Mouse (Mus musculus): ENCODE results near the gene Aplp2. TPM values are rescaled to one million over a fixed set of nuclear protein-coding genes. Genes with fewer than 3 reads are reported as not detected.

The Aplp2 gene
- polyA plus RNA-seq, 1 experiment from 2014 or later: 233 TPM

DNA sequence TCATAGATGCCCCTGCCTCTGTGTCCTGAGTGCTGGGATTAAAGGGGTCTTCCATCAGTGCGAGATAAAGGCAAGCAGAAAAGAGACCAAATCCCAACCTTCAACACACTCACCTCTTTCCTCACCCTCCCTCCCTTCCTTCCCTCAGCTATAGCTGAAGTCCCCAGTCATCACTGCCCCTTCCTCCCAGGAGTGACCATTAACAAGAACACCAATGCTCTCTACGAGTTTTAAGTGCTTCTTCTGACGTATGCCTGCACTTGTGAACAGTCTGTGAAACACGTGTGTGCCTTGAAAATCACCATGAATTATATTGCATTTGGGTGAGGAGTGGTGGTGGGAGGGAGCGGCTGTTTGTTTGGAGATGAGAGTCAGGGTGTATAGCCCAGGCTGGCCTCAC lies 24.5 kb upstream of the Aplp2 start:
- no peak for ATAC-seq (ENCODE audit: low FRiP score)

DNA sequence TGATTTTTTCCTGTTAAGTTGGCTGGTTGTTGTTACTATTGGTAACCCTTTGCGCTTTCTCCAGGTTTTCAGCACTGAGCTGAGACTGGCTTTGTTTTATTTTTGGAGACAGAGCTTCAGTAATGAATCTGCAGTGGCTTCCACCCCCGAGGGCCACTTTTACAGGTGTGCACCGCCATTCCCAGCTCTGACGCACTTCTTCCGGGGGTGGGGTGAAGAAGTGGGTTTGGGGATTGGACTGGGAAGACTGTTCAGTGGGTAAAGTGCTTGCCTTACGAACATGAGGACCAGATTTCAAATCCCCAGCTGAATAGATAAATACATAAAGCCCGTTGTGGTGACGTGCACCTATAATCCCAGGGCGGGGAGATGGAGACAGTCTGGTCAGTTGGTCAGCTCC lies 23.9 kb upstream of the Aplp2 start:
- no peak overlapping the region for H3K4me3 ChIP-seq (ENCODE audit: low read depth, low read length)
- no peaks in the 10 kb centered on the region for H3K27me3 ChIP-seq (ENCODE audit: control insufficient read depth, insufficient read depth, low read length)
- no peak overlapping the region for H3K4me2 ChIP-seq
- DNase-seq (ENCODE audit: low spot score, missing footprints): no peak
- no peak overlapping the region for H3K9ac ChIP-seq (ENCODE audit: low read length)
- no peak overlapping the region for H3K27ac ChIP-seq (ENCODE audit: low read depth, low read length)
- no peaks in the 10 kb centered on the region for H3K36me3 ChIP-seq (ENCODE audit: control insufficient read depth, insufficient read depth, low read length)
- WGBS: 87% methylated on average over 9 of the region's 9 CpGs
- no peaks in the 10 kb centered on the region for H3K4me1 ChIP-seq (ENCODE audit: control insufficient read depth, insufficient read depth, low read length)
- no peaks in the 10 kb centered on the region for H3K9me3 ChIP-seq (ENCODE audit: control insufficient read depth, low read length)
- no peak for ATAC-seq (ENCODE audit: low FRiP score)

More for the DNA sequence above, 24.5 kb upstream of the Aplp2 start:
- H3K27ac ChIP-seq (ENCODE audit: low read depth, low read length): no peak overlapping the region
- H3K4me1 ChIP-seq (ENCODE audit: control insufficient read depth, insufficient read depth, low read length): no peaks in the 10 kb centered on the region
- WGBS: 80% methylated on average over 5 of the region's 5 CpGs
- H3K36me3 ChIP-seq (ENCODE audit: control insufficient read depth, insufficient read depth, low read length): no peaks in the 10 kb centered on the region
- peak; percentile 47 for DNase-seq (ENCODE audit: low spot score, missing footprints)
- no peaks in the 10 kb centered on the region for H3K27me3 ChIP-seq (ENCODE audit: control insufficient read depth, insufficient read depth, low read length)
- no peak overlapping the region for H3K9ac ChIP-seq (ENCODE audit: low read length)
- no peak overlapping the region for H3K4me3 ChIP-seq (ENCODE audit: low read depth, low read length)
- H3K9me3 ChIP-seq (ENCODE audit: control insufficient read depth, low read length): no peaks in the 10 kb centered on the region
- H3K4me2 ChIP-seq: no peak overlapping the region

DNA sequence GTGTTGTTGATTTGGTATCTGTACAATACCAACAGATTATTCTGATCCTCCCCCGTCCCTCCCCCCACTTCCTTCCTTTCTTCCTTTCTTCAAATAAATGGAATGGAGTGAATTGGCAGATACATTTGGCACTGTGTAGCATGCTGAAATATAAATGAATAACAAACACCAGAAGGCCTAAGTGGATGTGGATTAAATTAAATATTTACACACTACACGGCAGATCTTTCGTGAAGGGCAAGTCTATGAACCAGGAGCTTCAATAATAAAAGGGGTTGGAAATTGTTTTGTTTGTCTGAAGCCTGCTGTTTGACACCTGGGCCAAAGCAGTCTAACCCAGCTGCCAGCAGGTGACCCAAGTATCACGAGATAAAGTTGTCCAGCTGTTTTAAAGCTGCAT lies 23.4 kb upstream of the Aplp2 start:
- DNase-seq (ENCODE audit: low spot score, missing footprints) (no peak), ATAC-seq (ENCODE audit: low FRiP score) (no peak)
- 82% methylated on average over 4 of the region's 4 CpGs for WGBS
- no peaks in the 10 kb centered on the region for H3K27me3 ChIP-seq (ENCODE audit: control insufficient read depth, insufficient read depth, low read length)
- H3K36me3 ChIP-seq (ENCODE audit: control insufficient read depth, insufficient read depth, low read length): no peaks in the 10 kb centered on the region
- H3K4me1 ChIP-seq (ENCODE audit: control insufficient read depth, insufficient read depth, low read length): no peaks in the 10 kb centered on the region
- H3K9ac ChIP-seq (ENCODE audit: low read length): no peak overlapping the region
- H3K27ac ChIP-seq (ENCODE audit: low read depth, low read length): no peak overlapping the region
- H3K9me3 ChIP-seq (ENCODE audit: control insufficient read depth, low read length): no peaks in the 10 kb centered on the region
- H3K4me2 ChIP-seq: no peak overlapping the region
- no peak overlapping the region for H3K4me3 ChIP-seq (ENCODE audit: low read depth, low read length)

DNA sequence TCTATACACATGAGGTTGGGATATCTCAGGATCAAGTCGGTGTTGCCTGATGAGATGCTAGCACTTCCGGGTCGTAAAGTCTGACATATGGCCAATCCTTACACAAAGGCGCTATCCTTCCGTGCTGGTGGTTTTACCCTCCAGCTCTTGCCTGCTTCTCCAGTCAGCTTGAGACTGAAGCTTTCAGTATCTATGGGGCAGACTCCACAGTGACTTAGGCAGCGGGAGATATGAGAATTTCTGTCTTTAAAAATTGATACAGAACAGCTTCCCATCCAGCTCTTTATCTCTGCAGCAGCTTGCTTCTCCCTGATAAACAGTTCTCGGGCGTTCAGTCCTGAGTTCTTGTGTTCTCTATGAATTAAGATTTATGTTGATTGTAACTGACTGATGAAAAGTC lies 14.9 kb upstream of the Aplp2 start:
- ATAC-seq (ENCODE audit: low FRiP score) (no peak), DNase-seq (ENCODE audit: low spot score, missing footprints) (no peak)
- no peaks in the 10 kb centered on the region for H3K4me1 ChIP-seq (ENCODE audit: control insufficient read depth, insufficient read depth, low read length)
- WGBS: 93% methylated on average over 8 of the region's 8 CpGs
- no peak overlapping the region for H3K4me2 ChIP-seq
- no peaks in the 10 kb centered on the region for H3K27me3 ChIP-seq (ENCODE audit: control insufficient read depth, insufficient read depth, low read length)
- H3K9ac ChIP-seq (ENCODE audit: low read length): no peak overlapping the region
- no peaks in the 10 kb centered on the region for H3K9me3 ChIP-seq (ENCODE audit: control insufficient read depth, low read length)
- no peak overlapping the region for H3K4me3 ChIP-seq (ENCODE audit: low read depth, low read length)
- no peak overlapping the region for H3K27ac ChIP-seq (ENCODE audit: low read depth, low read length)
- H3K36me3 ChIP-seq (ENCODE audit: control insufficient read depth, insufficient read depth, low read length): no peaks in the 10 kb centered on the region

DNA sequence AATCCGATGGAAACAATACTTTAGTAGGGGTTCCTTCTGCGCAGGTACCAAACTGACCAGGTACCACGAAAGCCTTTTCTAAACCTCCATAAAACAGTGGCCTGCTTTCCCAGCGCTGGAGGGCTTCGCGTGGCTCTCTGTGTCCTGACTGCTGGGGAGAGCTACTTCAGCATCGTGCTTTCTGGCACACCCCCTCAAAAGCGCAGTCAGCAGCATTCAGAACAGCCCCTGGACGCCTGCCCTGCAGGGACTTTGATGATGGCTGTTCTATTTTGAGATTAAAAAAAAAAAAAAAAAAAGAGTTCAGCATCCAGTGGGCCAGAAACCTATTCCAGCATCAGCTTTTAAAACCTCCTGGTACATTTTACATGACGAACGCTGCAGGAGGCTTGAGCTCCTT lies 14.2 kb upstream of the Aplp2 start:
- Histone ChIP-seq H3K27me3 (ENCODE audit: control insufficient read depth, insufficient read depth, low read length) (no peaks in the 10 kb centered on the region), H3K9ac (ENCODE audit: low read length) (no peak overlapping the region), H3K36me3 (ENCODE audit: control insufficient read depth, insufficient read depth, low read length) (no peaks in the 10 kb centered on the region), H3K4me2 (no peak overlapping the region), H3K27ac (ENCODE audit: low read depth, low read length) (no peak overlapping the region), H3K9me3 (ENCODE audit: control insufficient read depth, low read length) (no peaks in the 10 kb centered on the region), H3K4me1 (ENCODE audit: control insufficient read depth, insufficient read depth, low read length) (no peaks in the 10 kb centered on the region), H3K4me3 (ENCODE audit: low read depth, low read length) (no peak overlapping the region)
- 88% methylated on average over 11 of the region's 11 CpGs for WGBS
- ATAC-seq (ENCODE audit: low FRiP score): no peak
- DNase-seq (ENCODE audit: low spot score, missing footprints): no peak

DNA sequence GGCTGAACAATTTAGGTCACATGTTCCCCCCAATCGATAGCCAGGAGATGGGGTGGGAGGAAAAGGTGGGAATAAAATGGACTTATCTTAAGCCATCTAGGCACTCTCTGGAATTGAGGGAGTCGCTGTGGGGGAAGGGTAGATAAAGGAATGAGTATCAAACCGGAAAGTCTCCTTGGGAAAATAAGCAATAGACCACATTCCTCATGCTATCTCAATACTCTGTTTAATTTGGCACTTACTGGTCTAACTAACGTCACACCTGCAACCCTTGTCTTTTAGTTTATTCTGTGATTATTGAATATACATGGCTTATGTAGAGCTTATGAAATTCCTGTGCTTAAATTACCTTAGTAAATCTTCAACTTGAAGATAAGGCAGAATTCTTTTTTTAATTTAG lies 11.9 kb upstream of the Aplp2 start:
- Histone ChIP-seq H3K4me1 (ENCODE audit: control insufficient read depth, insufficient read depth, low read length) (no peaks in the 10 kb centered on the region), H3K9me3 (ENCODE audit: control insufficient read depth, low read length) (no peaks in the 10 kb centered on the region), H3K27ac (ENCODE audit: low read depth, low read length) (no peak overlapping the region), H3K9ac (ENCODE audit: low read length) (no peak overlapping the region), H3K27me3 (ENCODE audit: control insufficient read depth, insufficient read depth, low read length) (no peaks in the 10 kb centered on the region), H3K36me3 (ENCODE audit: control insufficient read depth, insufficient read depth, low read length) (no peaks in the 10 kb centered on the region), H3K4me2 (no peak overlapping the region), H3K4me3 (ENCODE audit: low read depth, low read length) (no peak overlapping the region)
- no peak for ATAC-seq (ENCODE audit: low FRiP score)
- WGBS: 80% methylated on average over 4 of the region's 4 CpGs
- no peak for DNase-seq (ENCODE audit: low spot score, missing footprints)

DNA sequence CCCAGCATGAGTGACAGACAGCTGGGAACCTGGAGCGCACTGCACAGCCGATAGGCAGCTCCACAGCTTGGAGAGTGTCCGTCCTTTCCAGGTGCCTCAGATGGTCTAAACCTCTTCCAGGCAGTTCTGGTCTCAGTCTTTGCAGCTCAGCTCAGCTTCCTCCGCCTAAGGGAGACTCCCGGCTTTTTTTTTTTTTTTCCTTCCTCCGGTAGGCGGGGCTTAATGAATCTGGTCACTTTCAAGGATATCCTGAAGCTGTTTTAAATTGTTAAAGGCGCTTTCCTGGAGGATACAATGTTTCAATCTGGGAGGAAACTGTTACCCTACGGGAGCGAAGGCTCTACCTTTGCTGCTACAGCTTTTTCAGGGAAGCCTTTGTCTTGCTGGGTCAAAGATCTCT lies 9.6 kb upstream of the Aplp2 start:
- Histone ChIP-seq H3K36me3 (ENCODE audit: control insufficient read depth, insufficient read depth, low read length) (no peaks in the 10 kb centered on the region), H3K9me3 (ENCODE audit: control insufficient read depth, low read length) (no peaks in the 10 kb centered on the region), H3K4me1 (ENCODE audit: control insufficient read depth, insufficient read depth, low read length) (no peaks in the 10 kb centered on the region), H3K27me3 (ENCODE audit: control insufficient read depth, insufficient read depth, low read length) (no peaks in the 10 kb centered on the region), H3K27ac (ENCODE audit: low read depth, low read length) (no peak overlapping the region), H3K9ac (ENCODE audit: low read length) (no peak overlapping the region), H3K4me2 (no peak overlapping the region), H3K4me3 (ENCODE audit: low read depth, low read length) (no peak overlapping the region)
- ATAC-seq (ENCODE audit: low FRiP score) (no peak), DNase-seq (ENCODE audit: low spot score, missing footprints) (no peak)
- 34% methylated on average over 10 of the region's 10 CpGs for WGBS

DNA sequence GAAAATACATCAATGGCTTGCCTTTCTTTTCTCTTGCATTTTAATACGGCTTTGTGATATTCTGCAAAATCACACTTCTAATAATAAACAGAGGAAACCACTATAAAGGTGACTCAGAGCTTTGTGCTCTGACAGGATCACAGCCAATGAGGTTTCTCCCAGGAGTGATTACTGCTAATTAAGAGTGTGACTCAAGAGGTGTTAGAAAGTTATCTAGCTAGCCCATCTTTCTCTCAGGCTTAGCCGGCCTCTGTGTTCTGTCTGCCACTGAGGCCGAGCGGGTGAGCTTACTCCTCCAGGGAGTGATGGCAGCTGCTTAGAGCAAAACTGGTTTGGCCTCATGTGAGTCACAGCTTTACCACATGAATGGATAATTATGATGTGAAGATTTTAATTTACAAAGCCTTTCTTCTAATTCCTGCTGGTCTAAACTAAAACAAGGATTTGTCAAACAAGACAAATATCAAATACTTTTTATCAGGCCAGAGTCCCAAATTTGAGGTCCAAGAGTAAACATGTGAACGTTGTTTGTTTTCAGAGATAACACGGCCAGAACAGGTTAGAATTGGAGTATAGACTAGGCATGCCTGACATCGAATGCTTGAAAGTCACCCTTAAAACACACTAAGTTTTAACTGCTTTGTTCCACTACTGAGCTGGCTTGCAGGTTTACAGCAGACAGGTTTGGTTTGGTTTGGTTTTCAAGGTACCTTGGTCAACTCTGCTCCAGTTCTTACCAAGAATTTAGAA lies 6.2 kb upstream of the Aplp2 start:
- ATAC-seq (ENCODE audit: low FRiP score): no peak
- no peak overlapping the region for H3K4me2 ChIP-seq
- 75% methylated on average over 7 of the region's 7 CpGs for WGBS

DNA sequence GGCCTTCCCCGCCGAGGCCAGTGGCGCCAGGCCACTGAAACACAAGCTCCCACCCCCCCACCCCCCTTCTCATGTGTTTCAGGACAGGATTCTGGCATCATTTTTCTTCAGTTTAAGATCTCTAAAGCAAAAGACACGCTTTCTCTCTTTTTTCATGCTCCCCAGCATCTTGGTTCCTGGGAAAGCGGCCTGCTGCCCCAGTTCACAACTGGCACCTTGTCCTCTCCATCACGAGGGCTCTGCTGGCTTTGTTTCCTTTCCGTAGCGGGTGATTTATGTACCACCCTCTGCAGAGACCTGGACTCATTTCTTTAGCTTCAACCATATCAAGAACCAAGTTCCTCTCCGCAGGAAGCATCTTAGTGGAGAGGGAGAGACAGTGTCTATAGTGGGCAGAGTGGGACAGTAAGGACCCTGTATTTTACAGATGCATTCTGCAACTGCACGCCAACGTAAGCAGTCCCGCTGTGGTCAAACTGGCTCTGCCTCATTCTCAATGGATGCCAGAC lies 939 bp upstream of the Aplp2 start:
- Histone ChIP-seq H3K9me3 (ENCODE audit: control insufficient read depth, low read length) (no peaks in the 10 kb centered on the region), H3K27ac (ENCODE audit: low read depth, low read length) (peak overlapping the region; percentile 75), H3K4me1 (ENCODE audit: control insufficient read depth, insufficient read depth, low read length) (peaks cover 22% of the 10 kb centered on the region), H3K9ac (ENCODE audit: low read length) (peak overlapping the region; percentile 82), H3K4me2 (peak overlapping the region; percentile 77), H3K4me3 (ENCODE audit: low read depth, low read length) (peak overlapping the region; percentile 98), H3K36me3 (ENCODE audit: control insufficient read depth, insufficient read depth, low read length) (no peaks in the 10 kb centered on the region), H3K27me3 (ENCODE audit: control insufficient read depth, insufficient read depth, low read length) (no peaks in the 10 kb centered on the region)
- 29% methylated on average over 12 of the region's 12 CpGs for WGBS
- DNase-seq (ENCODE audit: low spot score, missing footprints) (no peak), ATAC-seq (ENCODE audit: low FRiP score) (no peak)

More for the DNA sequence above, 6.2 kb upstream of the Aplp2 start:
- peaks cover 2% of the 10 kb centered on the region; the same call in 1 of the 2 replicates for H3K4me1 ChIP-seq (ENCODE audit: control insufficient read depth, insufficient read depth, low read length)
- no peaks in the 10 kb centered on the region for H3K9me3 ChIP-seq (ENCODE audit: control insufficient read depth, low read length)
- no peak overlapping the region for H3K27ac ChIP-seq (ENCODE audit: low read depth, low read length)
- H3K36me3 ChIP-seq (ENCODE audit: control insufficient read depth, insufficient read depth, low read length): no peaks in the 10 kb centered on the region
- DNase-seq (ENCODE audit: low spot score, missing footprints): no peak
- H3K27me3 ChIP-seq (ENCODE audit: control insufficient read depth, insufficient read depth, low read length): no peaks in the 10 kb centered on the region
- H3K4me3 ChIP-seq (ENCODE audit: low read depth, low read length): no peak overlapping the region
- H3K9ac ChIP-seq (ENCODE audit: low read length): no peak overlapping the region

Measured in midbrain, embryonic 11.5 days (tissue).